ENCODE assay signal across 25 mouse cellular contexts in the genomic region with DNA sequence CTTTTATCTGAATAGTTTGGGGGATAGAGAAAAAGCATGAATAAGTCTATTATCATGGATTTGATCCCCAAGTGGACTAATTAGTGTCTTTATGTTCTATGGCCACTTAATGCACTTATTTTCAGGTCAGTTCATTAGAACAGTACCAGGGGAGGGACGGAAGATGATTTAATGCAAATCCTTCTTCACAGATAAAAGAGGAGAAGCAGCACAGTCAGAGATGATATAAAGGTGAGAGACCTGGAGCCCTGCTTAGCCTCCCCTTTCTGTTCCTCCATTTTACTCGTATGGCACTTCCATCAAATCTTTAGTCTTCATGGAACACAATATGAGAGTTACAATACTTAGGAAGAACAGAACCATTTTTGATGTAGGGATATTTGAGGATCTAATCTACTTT.
"Had no signal": no experiment of that assay in that cellular context is flagged by ENCODE, and none has a peak within 500 bp of the region (broad histone marks: within the 10 kb centered on the region; RNA-seq: fewer than 3 reads in every experiment).

No protein-coding gene starts in this region.

- H3K9ac ChIP-seq: heart, embryonic 13.5 days; heart, embryonic 15.5 days; hindbrain, embryonic 12.5 days; hindbrain, embryonic 14.5 days; intestine, embryonic 15.5 days; limb, embryonic 12.5 days had no signal

- H3K9me3 ChIP-seq: heart, embryonic 13.5 days; heart, embryonic 15.5 days; hindbrain, embryonic 10.5 days; hindbrain, embryonic 12.5 days; intestine, embryonic 15.5 days; limb, embryonic 10.5 days; limb, embryonic 12.5 days had no signal

- H3K4me3 ChIP-seq: heart, adult 2 months; heart, embryonic 13.5 days; heart, embryonic 15.5 days; hindbrain, embryonic 10.5 days; hindbrain, embryonic 12.5 days; intestine, embryonic 15.5 days; layer of hippocampus, adult 2 months; left cerebral cortex, adult 2 months; limb, embryonic 10.5 days; limb, embryonic 12.5 days had no signal

- H3K4me1 ChIP-seq: heart, embryonic 13.5 days; heart, embryonic 15.5 days; hindbrain, embryonic 10.5 days; hindbrain, embryonic 12.5 days; intestine, embryonic 15.5 days; limb, embryonic 10.5 days; limb, embryonic 12.5 days had no signal

- H3K27me3 ChIP-seq: heart, embryonic 13.5 days; heart, embryonic 15.5 days; hindbrain, embryonic 12.5 days; intestine, embryonic 15.5 days; limb, embryonic 12.5 days had no signal

- H3K4me2 ChIP-seq: heart, embryonic 11.5 days; heart, embryonic 13.5 days; heart, embryonic 15.5 days; hindbrain, embryonic 12.5 days; hindbrain, embryonic 14.5 days; intestine, embryonic 15.5 days; limb, embryonic 12.5 days had no signal

- H3K36me3 ChIP-seq: heart, embryonic 13.5 days; heart, embryonic 15.5 days; hindbrain, embryonic 10.5 days; hindbrain, embryonic 12.5 days; intestine, embryonic 15.5 days; limb, embryonic 10.5 days; limb, embryonic 12.5 days had no signal

- ATAC-seq: hindbrain, embryonic 16.5 days; inflammation-experienced regulatory T-cells, adult 6 months; intestine, embryonic 15.5 days; intestine, postnatal 0 days had no signal

- DNase-seq: gastrocnemius, postnatal 14 days; gastrocnemius, postnatal 36 days; heart, adult 11 months; heart, adult 2 months; heart, postnatal 4 days; kidney, adult 18-20 months; kidney, adult 8-10 months; kidney, postnatal 10 days; kidney, postnatal 25 days; kidney, postnatal 4 days; liver had no signal

- H3K27ac ChIP-seq: heart, adult 2 months; heart, embryonic 13.5 days; heart, embryonic 15.5 days; hindbrain, embryonic 10.5 days; hindbrain, embryonic 12.5 days; hindbrain, embryonic 14.5 days; intestine, embryonic 15.5 days; layer of hippocampus, adult 2 months; left cerebral cortex, adult 2 months; limb, embryonic 10.5 days; limb, embryonic 12.5 days had no signal
